Mouse (Mus musculus) forebrain, embryonic 15.5 days (tissue): ENCODE measurements around the gene Ppip5k2. TPM values are rescaled to one million over a fixed set of nuclear protein-coding genes. Genes with fewer than 3 reads are reported as not detected.
A peak's percentile ranks its signal among the peaks of the same experiment; 100 is the strongest.

Source experiments
- ATAC-seq: fragments of 200-750 bp; cut with Nextera tagmentation; replicated peaks from 2 replicates; pipeline ENCODE4 v1.8.0; 2017; ENCODE audit warnings: mild to moderate bottlenecking, moderate TSS enrichment, moderate library complexity
- H3K27ac ChIP-seq: fragments of 300-500 bp; sonication (generic); replicated peaks from 2 replicates; pipeline ENCODE4 v1.5.1; 2015; ENCODE audit warnings: mild to moderate bottlenecking, inconsistent platforms
- H3K27me3 ChIP-seq: fragments of 300-500 bp; sonication (generic); 2 replicates; pipeline ENCODE4 v1.6.1; 2015; ENCODE audit warnings: inconsistent platforms
- H3K36me3 ChIP-seq: fragments of 300-500 bp; sonication (generic); 2 replicates; pipeline ENCODE4 v1.6.1; 2015; ENCODE audit warnings: mild to moderate bottlenecking, inconsistent platforms
- H3K4me1 ChIP-seq: fragments of 300-500 bp; sonication (generic); 2 replicates; pipeline ENCODE4 v1.6.1; 2015; ENCODE audit warnings: inconsistent platforms
- H3K4me2 ChIP-seq: fragments of 300-500 bp; sonication (generic); replicated peaks from 2 replicates; pipeline ENCODE4 v1.6.1; 2015; ENCODE audit warnings: mild to moderate bottlenecking, inconsistent platforms
- H3K4me3 ChIP-seq: fragments of 300-500 bp; sonication (generic); 2 replicates; pipeline ENCODE4 v1.5.1; 2015; ENCODE audit warnings: mild to moderate bottlenecking, inconsistent platforms
- H3K9ac ChIP-seq: fragments of 300-500 bp; sonication (generic); replicated peaks from 2 replicates; pipeline ENCODE4 v1.6.1; 2015; ENCODE audit warnings: mild to moderate bottlenecking, inconsistent platforms
- H3K9me3 ChIP-seq: fragments of 300-500 bp; sonication (generic); 2 replicates; pipeline ENCODE4 v1.6.1; 2016; ENCODE audit warnings: inconsistent platforms
- WGBS: fragments of 180-500 bp; shearing (Covaris S2); methylation state at CpG from one replicate; pipeline ENCODE4 v1.1.7; 2015; ENCODE audit warnings: mixed read lengths; 5-methylcytosine and 5-hydroxymethylcytosine counted together
- polyA plus RNA-seq: library from polyadenylated mRNA; unstranded; fragments of >200 nt; fragmentation: Nextera tagmentation; extraction: Ambion mirVana; gene quantifications from 2 replicates; pipeline ENCODE4 v1.2.1, GENCODE M21; 2015

The Ppip5k2 gene
- polyA plus RNA-seq, 1 experiment from 2014 or later, result 48.5 TPM

GRCm38 (mm10) chr1:97748163-97748562 is 22.0 kb downstream of the Ppip5k2 start:
- Histone ChIP-seq H3K27ac (no peak overlapping the region), H3K4me3 (no peak overlapping the region), H3K27me3 (no peaks in the 10 kb centered on the region), H3K4me1 (no peaks in the 10 kb centered on the region), H3K4me2 (no peak overlapping the region), H3K9me3 (no peaks in the 10 kb centered on the region), H3K36me3 (peaks cover 55% of the 10 kb centered on the region), H3K9ac (no peak overlapping the region)
- WGBS, result 91% methylated on average over 3 of the region's 3 CpGs
- no peak for ATAC-seq

GRCm38 (mm10) chr1:97746261-97746660 is 23.9 kb downstream of the Ppip5k2 start:
- WGBS, result 97% methylated on average over 7 of the region's 7 CpGs
- H3K36me3 ChIP-seq, result peaks cover 53% of the 10 kb centered on the region
- H3K4me1 ChIP-seq, result no peaks in the 10 kb centered on the region

GRCm38 (mm10) chr1:97745712-97746111 is 24.5 kb downstream of the Ppip5k2 start:
- H3K27ac ChIP-seq, result no peak overlapping the region
- no peaks in the 10 kb centered on the region for H3K9me3 ChIP-seq
- H3K4me2 ChIP-seq, result no peak overlapping the region
- no peak overlapping the region for H3K4me3 ChIP-seq
- no peaks in the 10 kb centered on the region for H3K4me1 ChIP-seq
- H3K36me3 ChIP-seq, result peaks cover 53% of the 10 kb centered on the region
- 89% methylated on average over 4 of the region's 4 CpGs for WGBS
- no peaks in the 10 kb centered on the region for H3K27me3 ChIP-seq
- no peak overlapping the region for H3K9ac ChIP-seq
- ATAC-seq, result no peak

More at GRCm38 (mm10) chr1:97746261-97746660, 23.9 kb downstream of the Ppip5k2 start:
- H3K27ac ChIP-seq, result no peak overlapping the region
- ATAC-seq, result no peak
- H3K4me2 ChIP-seq, result no peak overlapping the region
- H3K4me3 ChIP-seq, result no peak overlapping the region
- no peak overlapping the region for H3K9ac ChIP-seq
- no peaks in the 10 kb centered on the region for H3K27me3 ChIP-seq
- H3K9me3 ChIP-seq, result no peaks in the 10 kb centered on the region

GRCm38 (mm10) chr1:97743063-97743462 is 27.1 kb downstream of the Ppip5k2 start:
- H3K27ac ChIP-seq, result no peak overlapping the region
- WGBS, result 97% methylated on average over 1 of the region's 1 CpGs
- no peak for ATAC-seq
- no peak overlapping the region for H3K4me3 ChIP-seq
- no peaks in the 10 kb centered on the region for H3K4me1 ChIP-seq
- H3K27me3 ChIP-seq, result no peaks in the 10 kb centered on the region
- no peaks in the 10 kb centered on the region for H3K9me3 ChIP-seq
- no peak overlapping the region for H3K4me2 ChIP-seq
- no peak overlapping the region for H3K9ac ChIP-seq
- H3K36me3 ChIP-seq, result peaks cover 56% of the 10 kb centered on the region

GRCm38 (mm10) chr1:97729339-97729738 is 40.9 kb downstream of the Ppip5k2 start:
- H3K4me3 ChIP-seq, result no peak overlapping the region
- 88% methylated on average over 1 of the region's 1 CpGs for WGBS
- H3K27me3 ChIP-seq, result no peaks in the 10 kb centered on the region
- H3K4me1 ChIP-seq, result no peaks in the 10 kb centered on the region
- ATAC-seq, result no peak
- no peak overlapping the region for H3K4me2 ChIP-seq
- no peak overlapping the region for H3K27ac ChIP-seq
- no peak overlapping the region for H3K9ac ChIP-seq
- H3K36me3 ChIP-seq, result peaks cover 32% of the 10 kb centered on the region
- no peaks in the 10 kb centered on the region for H3K9me3 ChIP-seq

GRCm38 (mm10) chr1:97726730-97727129 is 43.5 kb downstream of the Ppip5k2 start:
- Histone ChIP-seq H3K4me1 (no peaks in the 10 kb centered on the region), H3K27me3 (no peaks in the 10 kb centered on the region), H3K27ac (no peak overlapping the region), H3K4me2 (no peak overlapping the region), H3K4me3 (no peak overlapping the region), H3K9ac (no peak overlapping the region), H3K9me3 (no peaks in the 10 kb centered on the region), H3K36me3 (peaks cover 25% of the 10 kb centered on the region)
- WGBS, result 71% methylated on average over 2 of the region's 2 CpGs
- ATAC-seq, result 0 out of 2 replicates have a peak, but pooled peaks have one; percentile 55

GRCm38 (mm10) chr1:97718440-97718839 is 51.8 kb downstream of the Ppip5k2 start:
- no peak overlapping the region for H3K27ac ChIP-seq
- ATAC-seq, result no peak; the same call in 1 of the 2 replicates
- H3K9ac ChIP-seq, result no peak overlapping the region
- no peak overlapping the region for H3K4me2 ChIP-seq
- no peaks in the 10 kb centered on the region for H3K27me3 ChIP-seq
- peaks cover 50% of the 10 kb centered on the region for H3K36me3 ChIP-seq
- WGBS, result 83% methylated on average over 9 of the region's 9 CpGs
- H3K4me3 ChIP-seq, result no peak overlapping the region
- H3K4me1 ChIP-seq, result 0 out of 2 replicates have a peak, but pooled peaks cover 8% of the 10 kb centered on the region
- H3K9me3 ChIP-seq, result no peaks in the 10 kb centered on the region

DNA sequence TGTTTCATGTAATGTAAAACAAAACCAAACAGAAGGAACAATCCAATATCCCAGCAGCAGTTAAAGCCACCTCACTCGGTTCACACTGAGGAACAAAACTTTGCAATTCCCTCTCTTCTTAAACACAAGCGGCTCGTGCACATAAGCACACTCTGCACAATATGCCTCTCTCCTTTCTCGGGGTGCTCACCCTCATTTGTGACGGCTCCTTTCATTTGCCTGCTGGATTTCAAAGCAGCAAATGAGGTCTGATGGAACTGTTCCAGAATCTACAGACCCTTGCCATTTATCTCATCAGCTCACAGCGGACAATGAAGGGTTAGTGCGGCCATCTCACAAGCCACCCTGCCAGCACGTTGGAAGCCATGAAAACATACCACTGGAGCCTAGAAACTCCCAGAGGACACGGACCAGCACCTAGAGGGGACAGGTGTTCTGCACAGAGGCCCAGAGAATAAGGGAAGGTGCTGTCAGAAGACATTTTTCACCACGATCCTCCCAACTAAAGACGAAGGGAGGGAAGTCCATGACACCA is 55.8 kb downstream of the Ppip5k2 start:
- Histone ChIP-seq H3K27ac (no peak overlapping the region), H3K4me2 (no peak overlapping the region), H3K9ac (no peak overlapping the region), H3K36me3 (peaks cover 61% of the 10 kb centered on the region), H3K4me3 (no peak overlapping the region), H3K4me1 (0 out of 2 replicates have a peak, but pooled peaks cover 8% of the 10 kb centered on the region), H3K27me3 (no peaks in the 10 kb centered on the region), H3K9me3 (no peaks in the 10 kb centered on the region)
- 31% methylated on average over 11 of the region's 11 CpGs for WGBS
- peak; percentile 64 for ATAC-seq

GRCm38 (mm10) chr1:97710520-97710919 is 59.7 kb downstream of the Ppip5k2 start:
- H3K4me2 ChIP-seq, result no peak overlapping the region
- no peak overlapping the region for H3K9ac ChIP-seq
- no peak for ATAC-seq
- H3K27me3 ChIP-seq, result no peaks in the 10 kb centered on the region
- H3K4me1 ChIP-seq, result 0 out of 2 replicates have a peak, but pooled peaks cover 8% of the 10 kb centered on the region
- no peak overlapping the region for H3K27ac ChIP-seq
- H3K9me3 ChIP-seq, result no peaks in the 10 kb centered on the region
- H3K4me3 ChIP-seq, result no peak overlapping the region
- 79% methylated on average over 3 of the region's 3 CpGs for WGBS
- H3K36me3 ChIP-seq, result peaks cover 51% of the 10 kb centered on the region

GRCm38 (mm10) chr1:97705389-97705788 is 64.8 kb downstream of the Ppip5k2 start:
- Histone ChIP-seq H3K9ac (no peak overlapping the region), H3K4me2 (no peak overlapping the region), H3K27ac (no peak overlapping the region), H3K4me1 (no peaks in the 10 kb centered on the region), H3K27me3 (no peaks in the 10 kb centered on the region), H3K9me3 (no peaks in the 10 kb centered on the region), H3K36me3 (peaks cover 28% of the 10 kb centered on the region), H3K4me3 (no peak overlapping the region)
- no peak for ATAC-seq

- Histone ChIP-seq H3K9ac (no peak overlapping the region), H3K36me3 (peaks cover 21% of the 10 kb centered on the region), H3K27me3 (no peaks in the 10 kb centered on the region), H3K9me3 (no peaks in the 10 kb centered on the region), H3K4me1 (no peaks in the 10 kb centered on the region), H3K4me3 (no peak overlapping the region), H3K27ac (no peak overlapping the region), H3K4me2 (no peak overlapping the region)
- WGBS, result 92% methylated on average over 1 of the region's 1 CpGs
- no peak for ATAC-seq
Observed at GRCm38 (mm10) chr1:97704646-97705045, 65.6 kb downstream of the Ppip5k2 start.

DNA sequence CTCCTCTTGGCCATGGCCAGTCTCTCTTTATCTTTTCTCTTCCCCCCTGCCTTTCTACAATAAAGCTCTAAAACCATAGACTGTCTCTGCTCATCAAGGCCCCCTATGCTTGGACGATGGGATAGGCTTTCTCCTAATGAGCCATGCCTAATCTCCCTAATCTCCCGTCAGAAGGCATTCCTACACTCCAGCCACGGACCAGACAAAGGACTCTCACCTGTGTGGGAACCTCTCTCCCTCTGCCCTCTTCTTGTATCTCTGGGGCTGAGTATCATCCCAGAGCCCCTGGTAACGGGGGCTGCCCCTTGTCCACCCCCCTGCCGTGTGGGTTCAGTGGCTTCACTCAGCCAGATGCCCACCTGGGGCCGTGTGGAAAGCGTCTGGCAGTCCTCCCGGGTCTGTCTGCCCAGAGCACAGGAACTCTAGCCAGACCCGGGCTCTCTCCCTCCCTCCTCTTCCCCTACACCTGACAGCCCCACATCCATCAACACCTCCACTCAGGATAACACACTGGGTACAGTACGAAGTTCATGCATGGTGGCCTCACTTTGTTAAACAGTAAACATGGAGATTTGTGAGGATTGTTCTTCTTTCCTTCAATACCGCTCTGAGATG is 71.1 kb downstream of the Ppip5k2 start:
- Histone ChIP-seq H3K4me2 (no peak overlapping the region), H3K4me1 (no peaks in the 10 kb centered on the region)
- 16% methylated on average over 11 of the region's 11 CpGs for WGBS

DNA sequence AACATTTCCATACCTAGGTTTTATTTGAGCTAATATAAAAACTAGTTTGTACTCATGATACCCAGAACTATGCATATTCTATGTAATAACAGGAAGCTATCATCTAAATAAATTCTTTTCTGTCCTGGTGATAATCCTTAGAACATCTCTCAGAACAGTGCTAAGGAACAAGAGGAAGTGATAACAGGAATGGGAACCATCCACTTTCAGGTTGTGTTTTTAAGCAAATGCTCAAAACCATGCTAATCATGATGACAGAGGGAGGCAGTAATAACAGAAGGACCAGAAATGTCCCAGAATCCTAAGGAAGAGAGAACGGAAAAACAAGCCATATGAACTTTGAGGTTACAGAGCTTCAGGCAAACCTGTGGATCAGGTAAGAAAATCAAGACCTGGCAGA is 72.9 kb downstream of the Ppip5k2 start:
- Histone ChIP-seq H3K9ac (no peak overlapping the region), H3K4me2 (no peak overlapping the region), H3K9me3 (no peaks in the 10 kb centered on the region), H3K4me3 (no peak overlapping the region), H3K27ac (no peak overlapping the region), H3K36me3 (no peaks in the 10 kb centered on the region), H3K4me1 (no peaks in the 10 kb centered on the region), H3K27me3 (no peaks in the 10 kb centered on the region)
- ATAC-seq, result no peak
- 97% methylated on average over 1 of the region's 1 CpGs for WGBS

More for the DNA sequence above, 71.1 kb downstream of the Ppip5k2 start:
- H3K9me3 ChIP-seq, result no peaks in the 10 kb centered on the region
- no peaks in the 10 kb centered on the region for H3K27me3 ChIP-seq
- H3K27ac ChIP-seq, result no peak overlapping the region
- no peak overlapping the region for H3K4me3 ChIP-seq
- no peak overlapping the region for H3K9ac ChIP-seq
- H3K36me3 ChIP-seq, result no peaks in the 10 kb centered on the region
- peak; percentile 39; the same call in 1 of the 2 replicates for ATAC-seq
